Mouse (Mus musculus): ENCODE measurements around the gene Paox. TPM values are rescaled to one million over a fixed set of nuclear protein-coding genes. Genes with fewer than 3 reads are reported as not detected.
A peak's percentile ranks its signal among the peaks of the same experiment; 100 is the strongest.

Gene Paox
- total RNA-seq, 1 experiment = 9.1 TPM

DNA sequence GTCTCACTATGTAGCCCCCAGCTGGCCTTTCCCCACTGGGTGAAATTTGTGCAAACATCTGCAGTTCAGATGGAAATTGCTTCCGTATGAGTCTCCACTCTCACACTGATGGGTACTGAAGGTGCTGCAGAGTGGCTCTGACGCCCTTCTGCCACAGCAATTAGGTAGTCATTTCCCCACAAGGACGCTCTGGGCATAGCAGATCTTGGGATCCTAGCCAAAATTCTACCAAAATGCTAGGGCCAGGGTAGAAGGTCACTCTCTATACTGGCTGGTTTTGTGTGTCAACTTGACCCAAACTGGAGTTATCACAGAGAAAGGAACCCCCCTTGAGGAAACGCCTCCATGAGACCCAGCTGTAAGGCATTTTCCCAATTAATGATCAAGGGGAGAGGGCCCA is 11.6 kb upstream of the Paox start:
- in situ Hi-C loops (cut with MboI; ENCODE audit: low sequenced_read_pairs in 2 of 2, unreplicated experiment in 2 of 2) = no loop called here
- Histone ChIP-seq H3K9me3 (ENCODE audit: control insufficient read depth, insufficient read depth, low read depth, low read length) (no peaks in the 10 kb centered on the region), H3K4me1 (ENCODE audit: control insufficient read depth in 2 of 2, insufficient read depth in 2 of 2, low read length in 2 of 2, poor library complexity in 1 of 2) (peaks cover 0 to 7% of the 10 kb centered on the region in 2 experiments; a peak in 2 of 4 replicates), H3K9ac (ENCODE audit: insufficient read depth, low read depth, low read length, poor library complexity, severe bottlenecking) (no peak overlapping the region), H3K36me3 (ENCODE audit: control insufficient read depth, insufficient read depth, low read length, poor library complexity, severe bottlenecking) (peaks cover 8% of the 10 kb centered on the region; the same call in 1 of the 2 replicates), H3K4me3 (ENCODE audit: insufficient read depth in 1 of 2, low read depth in 1 of 2, low read length in 2 of 2, poor library complexity in 1 of 2, severe bottlenecking in 1 of 2) (no peak overlapping the region), H3K27ac (ENCODE audit: insufficient read depth, low read depth, low read length, poor library complexity, severe bottlenecking) (no peak overlapping the region)
- no peak for DNase-seq (ENCODE audit: low read depth, low spot score)
- TF ChIP-seq CHD2 (IDR thresholded peaks at IDR 0.05; ENCODE audit: low read depth, low read length) (no peak), ZNF384 (IDR thresholded peaks at IDR 0.05; ENCODE audit: low read depth, low read length) (no peak), HCFC1 (IDR thresholded peaks at IDR 0.05; ENCODE audit: borderline replicate concordance, insufficient read depth, low read length) (no peak), MAFK (IDR thresholded peaks at IDR 0.05; ENCODE audit: insufficient read depth, low read depth, low read length) (no peak), ZC3H11A (IDR thresholded peaks at IDR 0.05; ENCODE audit: borderline replicate concordance, low read depth, low read length) (no peak)

DNA sequence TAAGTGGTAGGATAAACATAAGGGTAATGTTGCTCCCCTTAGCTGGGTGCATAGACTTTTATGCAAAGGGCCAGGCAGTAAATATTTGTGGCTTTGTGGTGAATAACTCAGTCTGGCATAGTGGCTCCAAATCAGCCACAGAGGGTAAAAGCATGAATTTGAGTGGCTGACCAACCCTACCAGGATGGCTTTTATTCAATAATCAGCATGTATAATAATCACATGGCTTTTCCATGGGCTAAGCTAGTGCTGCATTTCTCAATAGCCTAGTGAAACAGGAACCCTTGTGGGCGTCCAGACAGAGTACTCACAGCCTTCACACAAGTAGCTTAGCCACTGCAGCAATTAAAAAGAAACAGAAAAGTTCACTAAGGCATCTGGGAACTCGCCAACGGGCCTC is 3.7 kb upstream of the Paox start:
- no peak for DNase-seq (ENCODE audit: low read depth, low spot score)
- Histone ChIP-seq H3K9me3 (ENCODE audit: control insufficient read depth, insufficient read depth, low read depth, low read length) (no peaks in the 10 kb centered on the region), H3K9ac (ENCODE audit: insufficient read depth, low read depth, low read length, poor library complexity, severe bottlenecking) (no peak overlapping the region), H3K4me3 (ENCODE audit: insufficient read depth in 1 of 2, low read depth in 1 of 2, low read length in 2 of 2, poor library complexity in 1 of 2, severe bottlenecking in 1 of 2) (no peak overlapping the region), H3K36me3 (ENCODE audit: control insufficient read depth, insufficient read depth, low read length, poor library complexity, severe bottlenecking) (peaks cover 33% of the 10 kb centered on the region), H3K27ac (ENCODE audit: insufficient read depth, low read depth, low read length, poor library complexity, severe bottlenecking) (no peak overlapping the region), H3K4me1 (ENCODE audit: control insufficient read depth in 2 of 2, insufficient read depth in 2 of 2, low read length in 2 of 2, poor library complexity in 1 of 2) (0 out of 4 replicates have a peak, but pooled peaks cover 0 to 2% of the 10 kb centered on the region in 2 experiments)
- in situ Hi-C loops (cut with MboI; ENCODE audit: low sequenced_read_pairs in 2 of 2, unreplicated experiment in 2 of 2) = no loop called here
- no peak for TF ChIP-seq ZNF384 (IDR thresholded peaks at IDR 0.05; ENCODE audit: low read depth, low read length)

DNA sequence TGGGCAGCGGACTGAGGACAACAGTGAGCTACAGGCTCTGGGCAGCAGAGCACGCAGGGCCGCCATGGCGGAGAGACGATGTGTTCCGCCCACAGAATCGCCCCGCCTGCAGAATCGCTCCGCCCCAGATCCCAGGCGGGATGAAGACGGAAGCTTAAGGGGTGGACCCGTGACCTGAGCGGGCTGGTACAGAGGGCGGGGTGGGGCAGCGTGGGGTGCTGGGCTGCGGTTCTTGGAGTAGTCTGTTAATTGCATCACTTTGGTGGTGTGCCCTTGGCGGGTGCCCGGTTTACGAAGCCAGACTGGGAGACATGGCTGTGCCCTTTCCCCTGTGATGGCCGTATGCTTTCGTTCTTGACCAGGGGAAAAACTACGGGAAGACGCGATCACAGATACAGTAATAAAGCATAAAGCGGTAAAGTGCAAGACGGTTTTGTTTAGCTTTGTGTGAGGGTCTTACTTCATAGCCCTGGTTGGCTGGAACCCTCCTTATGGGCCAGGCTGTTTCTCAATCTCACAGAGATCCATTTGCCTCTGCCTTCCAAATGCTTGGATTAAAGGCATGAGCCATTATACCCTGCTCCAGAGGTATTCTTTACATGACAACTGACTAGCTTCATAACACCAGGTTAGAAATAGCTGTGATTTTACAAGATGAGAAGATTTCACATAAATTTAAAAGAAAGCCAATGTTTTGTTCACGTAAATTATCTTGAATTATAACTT is 893 bp downstream of the Paox start, which contains the start of gene Echs1:
Gene Echs1 (minus strand): TSS at position 148 of the 726 bp plus-strand sequence.
- Histone ChIP-seq H3K4me1 (ENCODE audit: control insufficient read depth in 2 of 2, insufficient read depth in 2 of 2, low read length in 2 of 2, poor library complexity in 1 of 2) (0 out of 4 replicates have a peak, but pooled peaks cover 1 to 4% of the 10 kb centered on the region in 2 experiments), H3K9me3 (ENCODE audit: control insufficient read depth, insufficient read depth, low read depth, low read length) (no peaks in the 10 kb centered on the region), H3K9ac (ENCODE audit: insufficient read depth, low read depth, low read length, poor library complexity, severe bottlenecking) (peak within 1 kb of the TSS; percentile 92), H3K4me3 (ENCODE audit: insufficient read depth in 1 of 2, low read depth in 1 of 2, low read length in 2 of 2, poor library complexity in 1 of 2, severe bottlenecking in 1 of 2) (peak within 1 kb of the TSS; percentile 90 to 98), H3K27ac (ENCODE audit: insufficient read depth, low read depth, low read length, poor library complexity, severe bottlenecking) (peak within 1 kb of the TSS; percentile 71; the same call in 1 of the 2 replicates), H3K36me3 (ENCODE audit: control insufficient read depth, insufficient read depth, low read length, poor library complexity, severe bottlenecking) (peaks cover 10% of the 10 kb centered on the region; the same call in 1 of the 2 replicates)
- TF ChIP-seq MAFK (IDR thresholded peaks at IDR 0.05; ENCODE audit: insufficient read depth, low read depth, low read length) (0 out of 2 replicates have a peak, but pooled peaks have one; percentile 20), ZNF384 (IDR thresholded peaks at IDR 0.05; ENCODE audit: low read depth, low read length) (no peak)
- in situ Hi-C loops (cut with MboI; ENCODE audit: low sequenced_read_pairs in 2 of 2, unreplicated experiment in 2 of 2) = no loop called here
- DNase-seq (ENCODE audit: low read depth, low spot score) = peak; percentile 83

- Histone ChIP-seq H3K4me3 (ENCODE audit: insufficient read depth in 1 of 2, low read depth in 1 of 2, low read length in 2 of 2, poor library complexity in 1 of 2, severe bottlenecking in 1 of 2) (no peak overlapping the region), H3K4me1 (ENCODE audit: control insufficient read depth in 2 of 2, insufficient read depth in 2 of 2, low read length in 2 of 2, poor library complexity in 1 of 2) (peaks cover 1 to 14% of the 10 kb centered on the region in 2 experiments; a peak in 1 of 4 replicates), H3K9me3 (ENCODE audit: control insufficient read depth, insufficient read depth, low read depth, low read length) (no peaks in the 10 kb centered on the region), H3K36me3 (ENCODE audit: control insufficient read depth, insufficient read depth, low read length, poor library complexity, severe bottlenecking) (no peaks in the 10 kb centered on the region), H3K27ac (ENCODE audit: insufficient read depth, low read depth, low read length, poor library complexity, severe bottlenecking) (no peak overlapping the region), H3K9ac (ENCODE audit: insufficient read depth, low read depth, low read length, poor library complexity, severe bottlenecking) (no peak overlapping the region)
- no peak for DNase-seq (ENCODE audit: low read depth, low spot score)
- in situ Hi-C loops (cut with MboI; ENCODE audit: low sequenced_read_pairs in 2 of 2, unreplicated experiment in 2 of 2) = no loop called here
- TF ChIP-seq CHD2 (IDR thresholded peaks at IDR 0.05; ENCODE audit: low read depth, low read length) (no peak), ZNF384 (IDR thresholded peaks at IDR 0.05; ENCODE audit: low read depth, low read length) (no peak), ZC3H11A (IDR thresholded peaks at IDR 0.05; ENCODE audit: borderline replicate concordance, low read depth, low read length) (no peak), MAFK (IDR thresholded peaks at IDR 0.05; ENCODE audit: insufficient read depth, low read depth, low read length) (no peak), HCFC1 (IDR thresholded peaks at IDR 0.05; ENCODE audit: borderline replicate concordance, insufficient read depth, low read length) (no peak)
Observed at GRCm38 (mm10) chr7:140120484-140120883, 4.9 kb downstream of the Paox start.
